Mouse (Mus musculus) layer of hippocampus, adult 2 months (tissue): Measurements from ENCODE around the gene Adra2b. TPM values are rescaled to one million over a fixed set of nuclear protein-coding genes. Genes with fewer than 3 reads are reported as not detected.

Source experiments
- DNase-seq, 2 experiments: peaks; one replicate each; pipeline ENCODE4 v3.0.0; 2022; ENCODE audit warnings: low spot score in 2 of 2
- H3K27ac ChIP-seq: fragments of 200-600 bp; 2 replicates; pipeline ENCODE4 v1.8.1; 2022
- H3K4me3 ChIP-seq: fragments of 200-600 bp; 2 replicates; pipeline ENCODE4 v1.8.1; 2022; ENCODE audit warnings: mild to moderate bottlenecking
- CTCF ChIP-seq: fragments of 200-600 bp; conservative IDR thresholded peaks from 2 replicates; pipeline ENCODE4 v1.8.1; 2022; ENCODE audit warnings: antibody characterized with exemption, mild to moderate bottlenecking, moderate library complexity
- total RNA-seq, 2 experiments: library from RNA; stranded (reverse); gene quantifications; 2 replicates each; pipeline ENCODE4 v1.2.3; 2021

Gene Adra2b
- total RNA-seq, 2 experiments from 2014 or later: 0.26 TPM; not detected in 1

GRCm38 (mm10) chr2:127353881-127354280, 9.1 kb upstream of the Adra2b start:
- no peak for DNase-seq
- Histone ChIP-seq H3K27ac (no peak overlapping the region), H3K4me3 (no peak overlapping the region)
- TF ChIP-seq CTCF: no peak

DNA sequence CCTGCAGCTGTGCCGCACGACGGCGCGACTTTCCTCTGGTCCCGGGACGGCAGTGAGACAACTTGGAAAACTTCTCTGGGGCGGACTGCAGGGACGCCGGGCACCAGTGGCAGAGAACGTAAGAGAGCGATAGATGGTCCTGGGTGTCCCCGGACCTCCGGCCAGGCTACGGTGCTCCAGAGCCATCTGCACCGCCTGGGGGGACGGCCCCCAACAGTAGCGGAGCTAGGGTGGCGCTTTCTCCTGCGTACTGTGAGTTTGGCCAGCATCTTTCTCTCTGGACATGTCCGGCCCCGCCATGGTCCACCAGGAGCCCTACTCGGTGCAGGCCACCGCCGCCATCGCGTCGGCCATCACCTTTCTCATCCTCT, 259 bp downstream of the Adra2b start:
- no peak for DNase-seq
- no peak for TF ChIP-seq CTCF
- H3K4me3 ChIP-seq: peak overlapping the region; percentile 46
- no peak overlapping the region for H3K27ac ChIP-seq

GRCm38 (mm10) chr2:127363696-127364095, 688 bp downstream of the Adra2b start:
- DNase-seq: no peak
- TF ChIP-seq CTCF: no peak
- Histone ChIP-seq H3K27ac (no peak overlapping the region), H3K4me3 (peak overlapping the region; percentile 46; the same call in 1 of the 2 replicates)

GRCm38 (mm10) chr2:127364452-127364851, 1.4 kb downstream of the Adra2b start:
- DNase-seq: no peak
- H3K4me3 ChIP-seq: no peak overlapping the region
- TF ChIP-seq CTCF: no peak
- H3K27ac ChIP-seq: no peak overlapping the region

DNA sequence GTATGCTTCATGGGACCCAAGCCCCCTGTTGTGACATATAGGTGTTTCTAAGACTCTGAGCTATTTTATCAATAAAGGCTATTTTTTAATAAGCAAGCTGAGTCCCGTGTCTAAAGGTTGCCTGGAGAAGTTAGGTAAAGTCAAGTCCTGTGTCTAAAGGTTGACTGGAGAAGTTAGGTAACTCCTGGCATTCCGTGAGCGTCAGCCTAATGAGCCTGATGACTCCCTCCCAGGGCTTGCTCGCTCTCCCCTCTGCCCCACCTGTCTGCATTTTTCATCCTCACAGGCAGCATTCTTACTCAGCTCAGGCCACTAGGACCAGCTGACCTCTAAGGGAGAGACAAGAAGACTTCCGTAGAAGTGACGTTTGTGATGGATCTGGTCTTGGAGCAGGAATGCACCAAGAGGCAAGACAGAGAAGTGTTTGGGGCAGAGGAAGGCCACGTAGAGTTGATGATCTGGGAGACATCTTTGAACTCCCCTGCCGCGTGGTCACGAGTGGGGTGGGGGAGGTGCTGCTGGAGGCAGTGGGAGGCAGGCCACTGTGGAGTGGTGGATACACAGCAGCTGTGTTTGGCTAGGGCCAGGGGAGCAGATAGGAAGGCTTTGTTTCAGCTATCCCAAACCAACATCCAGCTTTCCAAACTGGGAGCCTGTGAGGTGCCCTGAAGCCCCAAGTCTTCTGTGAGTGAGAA, 4.3 kb downstream of the Adra2b start:
- TF ChIP-seq CTCF: no peak
- H3K27ac ChIP-seq: no peak overlapping the region
- DNase-seq: no peak

DNA sequence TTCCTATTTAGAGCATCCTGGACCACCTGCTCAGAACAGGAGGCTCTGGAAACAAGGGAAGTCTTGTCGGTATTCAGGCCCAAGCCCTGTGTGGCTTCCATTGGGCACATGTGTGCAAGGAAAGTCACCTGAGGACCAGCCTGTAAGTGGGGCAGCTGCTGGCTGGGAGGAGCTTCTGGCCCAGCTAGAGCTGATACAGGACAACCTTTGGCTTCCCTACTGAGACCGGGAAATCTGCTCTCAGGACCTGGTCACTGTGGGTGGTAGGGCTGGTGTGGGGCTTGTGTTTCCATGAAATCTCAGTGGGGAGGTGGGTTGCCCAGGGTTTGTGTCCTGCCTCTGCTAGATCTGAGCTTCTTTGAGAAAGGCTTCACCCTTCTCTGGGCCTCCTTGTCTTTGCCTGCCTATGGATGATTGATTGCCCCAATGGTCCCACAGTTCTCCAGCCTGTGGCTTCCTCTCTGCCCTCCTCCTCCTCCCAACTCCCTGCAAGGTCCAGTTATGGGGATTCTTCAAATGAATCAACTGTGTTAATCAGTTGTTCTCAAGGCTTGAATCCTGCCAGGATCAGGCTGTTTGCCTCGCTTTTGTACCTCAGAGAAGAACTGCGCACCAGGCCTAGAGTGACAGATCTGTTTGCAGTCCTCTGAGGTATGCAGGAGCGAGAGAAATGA, 6.8 kb downstream of the Adra2b start:
- Histone ChIP-seq H3K4me3 (no peak overlapping the region), H3K27ac (no peak overlapping the region)
- DNase-seq: no peak
- TF ChIP-seq CTCF: no peak

More for the DNA sequence above, 4.3 kb downstream of the Adra2b start:
- no peak overlapping the region for H3K4me3 ChIP-seq

GRCm38 (mm10) chr2:127370561-127371483, 7.8 kb downstream of the Adra2b start:
- DNase-seq: no peak
- Histone ChIP-seq H3K27ac (no peak overlapping the region), H3K4me3 (no peak overlapping the region)
- no peak for TF ChIP-seq CTCF

DNA sequence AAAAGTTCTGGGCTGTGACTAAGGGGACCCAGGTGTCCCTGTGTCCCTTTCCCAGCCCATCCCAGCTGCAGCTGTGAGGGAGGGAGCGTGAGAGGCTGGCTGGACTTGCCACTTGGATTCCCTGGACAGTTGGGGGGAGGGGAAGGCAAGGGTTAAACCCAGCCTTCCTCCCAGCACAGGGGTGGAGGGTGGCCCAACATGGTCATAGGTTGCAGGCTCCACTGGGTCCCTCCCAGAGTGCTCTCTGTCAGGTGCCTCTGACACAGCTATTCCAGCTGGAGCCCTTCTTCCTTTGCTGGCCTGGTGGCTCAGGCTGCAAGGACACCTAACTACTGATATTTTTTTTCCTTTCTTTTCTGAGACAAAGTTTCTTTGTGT, 8.5 kb downstream of the Adra2b start:
- DNase-seq: no peak
- no peak overlapping the region for H3K27ac ChIP-seq
- TF ChIP-seq CTCF: no peak
- H3K4me3 ChIP-seq: no peak overlapping the region

DNA sequence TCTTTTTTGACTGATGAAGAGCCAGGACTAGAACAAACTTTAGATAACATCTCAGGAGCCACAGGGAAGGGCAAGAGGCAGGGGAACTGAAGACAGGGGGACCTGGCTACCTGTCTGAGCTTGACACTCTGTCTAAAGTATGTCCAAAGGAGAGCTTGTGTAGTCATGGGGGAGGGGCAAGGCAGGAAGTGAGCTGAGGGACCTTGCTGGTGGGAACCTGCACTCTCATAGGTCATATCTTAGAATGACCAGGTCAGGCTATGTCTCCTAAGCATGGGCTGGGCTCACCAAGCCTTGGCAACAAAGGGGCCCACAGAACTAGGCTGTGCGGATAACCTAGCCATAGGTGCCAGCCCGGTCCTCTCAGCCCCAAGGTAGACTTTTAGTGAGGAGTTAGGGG, 9.1 kb downstream of the Adra2b start:
- TF ChIP-seq CTCF: no peak
- H3K4me3 ChIP-seq: no peak overlapping the region
- H3K27ac ChIP-seq: no peak overlapping the region
- no peak for DNase-seq

GRCm38 (mm10) chr2:127374131-127374530, 11.1 kb downstream of the Adra2b start:
- DNase-seq: no peak
- Histone ChIP-seq H3K4me3 (no peak overlapping the region), H3K27ac (no peak overlapping the region)
- no peak for TF ChIP-seq CTCF

GRCm38 (mm10) chr2:127375087-127375486, 12.1 kb downstream of the Adra2b start:
- DNase-seq: no peak
- H3K27ac ChIP-seq: no peak overlapping the region
- H3K4me3 ChIP-seq: no peak overlapping the region
- TF ChIP-seq CTCF: no peak

DNA sequence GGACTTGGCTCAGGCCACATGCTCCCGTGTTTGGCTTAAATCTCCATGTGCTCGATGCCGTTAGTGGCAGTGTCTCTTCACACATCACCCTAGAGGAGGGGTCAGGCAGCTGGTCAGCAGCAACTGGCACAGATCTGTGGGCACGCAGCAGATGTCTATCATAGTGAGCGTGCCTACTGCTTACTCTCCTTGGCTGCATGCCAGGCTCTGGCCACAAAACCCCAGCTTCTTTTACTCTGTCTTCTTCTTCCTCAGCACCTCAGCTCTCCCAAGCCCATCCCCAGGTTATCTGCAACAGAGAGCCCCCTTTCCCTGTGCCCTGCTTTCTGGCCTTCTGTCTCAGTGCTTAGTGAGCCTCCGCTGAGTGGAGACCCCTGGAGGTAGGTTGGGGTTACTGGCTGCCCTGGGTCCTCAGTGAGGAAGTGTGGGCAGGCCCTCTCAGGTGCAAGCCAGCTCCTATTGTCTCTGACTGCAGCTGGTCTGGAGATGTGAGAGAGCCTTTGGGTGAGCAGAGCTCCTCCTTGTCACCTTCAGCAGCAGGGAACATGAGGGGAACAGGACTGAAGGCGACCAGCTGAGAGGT, 12.8 kb downstream of the Adra2b start:
- no peak for DNase-seq
- peak; percentile 60 for TF ChIP-seq CTCF
- H3K27ac ChIP-seq: no peak overlapping the region
- H3K4me3 ChIP-seq: no peak overlapping the region
